Mouse (Mus musculus) bone marrow, adult 2 months (tissue): ENCODE measurements at regions not wholly inside any gene's neighbourhood (a gene's known extent, or its start where the extent isn't known, plus 50 kb on each side); places are given as distances from the start of the nearest gene placed in this dataset.

Source experiments
- CTCF ChIP-seq: fragments of 200-500 bp; IDR thresholded peaks from 2 replicates; pipeline ENCODE4 v1.5.1; 2011; ENCODE audit warnings: low read length, control low read depth; ENCODE audit not compliant: control insufficient read depth, insufficient read depth
- POLR2A ChIP-seq: fragments of 200-500 bp; IDR thresholded peaks from 2 replicates; pipeline ENCODE4 v1.6.1; 2011; ENCODE audit warnings: low read depth, mild to moderate bottlenecking, control low read depth, low read length, borderline replicate concordance; ENCODE audit not compliant: control insufficient read depth

DNA sequence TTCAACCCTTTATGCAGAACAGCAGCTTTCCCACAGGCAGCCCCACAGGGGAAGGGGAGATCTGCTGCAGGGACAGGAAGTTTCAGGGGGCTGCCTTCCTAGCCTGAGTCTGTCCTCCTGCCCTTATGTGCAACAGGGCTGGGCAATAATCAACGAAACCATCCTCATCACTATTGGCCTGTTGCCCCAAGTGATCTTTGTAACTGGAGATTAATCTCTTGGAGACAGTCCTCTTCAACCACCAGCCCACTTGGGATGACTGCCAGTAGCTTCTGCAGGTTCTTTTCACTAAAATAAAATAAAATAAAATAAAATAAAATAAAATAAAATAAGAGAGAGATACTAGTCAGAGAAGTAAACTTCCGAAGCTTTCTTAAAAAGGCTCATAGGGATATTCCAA is 85.5 kb upstream of the Mocs1 start:
- TF ChIP-seq CTCF (no peak), POLR2A (no peak)
